Mouse (Mus musculus) lung, postnatal 14 days (tissue): ENCODE data around the gene Tmem269.

Source experiments
- DNase-seq: peaks from one replicate; pipeline ENCODE4 v3.0.0; 2021

Gene Tmem269

GRCm38 (mm10) chr4:119234348-119234747, 16.3 kb upstream of the Tmem269 start:
- DNase-seq: no peak

DNA sequence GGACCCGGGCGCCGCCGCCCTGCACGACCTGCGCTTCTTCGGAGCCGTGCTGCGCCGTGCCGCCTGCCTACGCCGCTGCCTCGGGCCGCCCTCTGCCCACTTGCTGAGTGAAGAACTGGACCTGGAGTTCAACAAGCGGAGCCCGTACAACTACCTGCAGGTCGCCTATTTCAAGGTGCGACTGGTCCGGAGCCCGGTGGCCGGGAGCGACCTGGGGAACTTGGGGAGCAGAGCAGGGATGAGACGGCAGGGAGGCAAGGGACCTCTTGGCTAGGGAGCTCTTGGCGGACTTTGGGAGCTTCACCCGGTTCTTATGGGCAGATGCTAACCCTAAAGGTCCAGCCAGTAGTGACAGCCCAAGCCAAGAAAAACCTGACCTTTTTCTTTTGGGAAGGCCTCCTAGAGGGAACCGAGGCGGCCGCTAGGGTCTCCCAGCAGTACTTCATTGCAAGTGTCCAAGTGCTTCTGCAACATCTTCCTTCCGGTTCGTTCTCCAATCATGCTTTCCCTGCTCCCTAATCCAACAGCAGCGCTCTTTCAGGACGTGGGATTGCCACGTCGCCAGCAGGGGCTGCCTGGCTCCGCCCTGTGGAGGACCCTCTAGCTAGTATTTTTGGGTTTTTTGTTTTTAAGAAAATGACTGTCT, 15.4 kb upstream of the Tmem269 start:
- DNase-seq: peak; percentile 31

GRCm38 (mm10) chr4:119232410-119233255, 14.6 kb upstream of the Tmem269 start, which contains the start of the genes AU022252 and P3h1:
AU022252 (minus strand) TSS chr4:119232712.
P3h1 (plus strand) TSS chr4:119232915.
- peak; percentile 100 for DNase-seq

DNA sequence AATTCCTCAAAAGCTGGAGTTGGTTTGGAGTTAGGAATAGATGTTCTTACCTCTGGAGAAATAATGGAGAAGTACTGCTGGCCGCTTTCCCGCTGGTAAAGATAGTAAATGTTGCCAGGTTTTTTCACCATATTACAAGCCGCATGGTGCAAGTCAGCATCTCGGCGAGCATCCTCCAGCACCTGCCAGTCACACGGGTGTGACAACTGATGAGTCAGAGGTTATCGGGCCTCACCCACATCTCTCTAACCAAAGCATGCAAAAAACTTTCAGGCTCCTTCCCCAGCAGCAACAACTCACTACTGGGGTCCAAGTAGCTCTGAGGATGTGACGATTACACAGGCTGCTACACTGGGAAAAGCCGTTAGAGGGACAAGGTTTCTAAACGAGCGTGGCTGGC, 8.7 kb upstream of the Tmem269 start:
- no peak for DNase-seq

DNA sequence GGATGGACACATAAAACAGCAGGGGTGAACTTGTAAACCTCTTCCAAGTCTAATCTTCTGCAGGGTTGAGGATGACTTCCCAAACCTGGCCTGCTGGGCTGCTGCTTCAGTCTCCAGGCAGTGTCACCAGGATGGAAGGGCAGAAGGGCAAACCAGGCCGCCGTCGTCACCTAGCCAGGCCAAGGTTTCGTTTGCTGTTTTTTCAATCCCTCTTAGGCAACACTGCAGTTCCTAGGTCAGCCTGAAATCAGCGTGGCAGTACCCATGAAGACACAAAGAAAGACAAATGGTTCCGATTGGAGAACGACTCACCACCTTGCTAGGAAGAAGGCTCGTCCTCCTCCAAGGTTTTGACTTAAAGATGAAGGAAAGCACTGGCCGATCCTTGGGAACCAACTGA, 7.7 kb upstream of the Tmem269 start:
- no peak for DNase-seq

DNA sequence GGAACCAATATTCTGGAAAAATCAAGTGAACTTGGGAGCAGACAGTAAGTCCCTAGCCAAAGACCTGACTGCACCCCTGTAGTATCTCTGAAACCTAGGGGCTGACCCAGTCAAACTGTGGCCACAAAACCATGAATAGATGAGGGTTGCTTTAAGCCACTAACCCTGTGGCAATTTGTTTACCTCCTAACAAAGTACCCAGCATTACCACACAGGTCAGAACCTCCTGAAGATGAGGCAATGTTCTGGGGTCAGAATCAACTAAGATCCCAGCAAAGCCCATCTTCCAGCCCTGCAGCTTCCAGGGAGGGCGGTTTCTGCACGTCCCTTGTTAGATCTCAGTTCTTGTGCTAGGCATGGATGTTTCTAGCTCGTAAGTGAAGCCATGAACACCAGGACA, 6.5 kb upstream of the Tmem269 start:
- no peak for DNase-seq

- DNase-seq: peak; percentile 17
Observed at GRCm38 (mm10) chr4:119223696-119224095, 5.7 kb upstream of the Tmem269 start.

DNA sequence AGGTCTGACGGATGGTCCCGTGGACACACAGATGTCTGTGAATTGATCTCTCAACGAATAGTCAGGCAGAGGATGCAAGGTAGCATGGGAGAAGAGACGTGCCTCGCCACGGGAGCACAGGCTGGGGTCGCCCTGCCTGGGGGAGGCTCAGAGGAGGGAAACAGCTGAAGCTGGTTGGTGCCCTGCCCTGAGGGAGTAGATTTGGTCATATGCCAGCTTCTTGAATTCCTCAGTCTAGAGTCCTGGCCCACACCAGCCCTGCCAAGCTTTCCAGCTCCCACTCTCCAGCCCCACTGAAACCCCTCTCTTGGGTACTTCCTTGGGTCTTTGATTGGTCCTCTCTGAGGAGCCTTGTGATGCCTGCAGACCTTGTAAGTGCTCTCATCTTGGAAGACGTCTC, 1.4 kb downstream of the Tmem269 start:
- no peak for DNase-seq

DNA sequence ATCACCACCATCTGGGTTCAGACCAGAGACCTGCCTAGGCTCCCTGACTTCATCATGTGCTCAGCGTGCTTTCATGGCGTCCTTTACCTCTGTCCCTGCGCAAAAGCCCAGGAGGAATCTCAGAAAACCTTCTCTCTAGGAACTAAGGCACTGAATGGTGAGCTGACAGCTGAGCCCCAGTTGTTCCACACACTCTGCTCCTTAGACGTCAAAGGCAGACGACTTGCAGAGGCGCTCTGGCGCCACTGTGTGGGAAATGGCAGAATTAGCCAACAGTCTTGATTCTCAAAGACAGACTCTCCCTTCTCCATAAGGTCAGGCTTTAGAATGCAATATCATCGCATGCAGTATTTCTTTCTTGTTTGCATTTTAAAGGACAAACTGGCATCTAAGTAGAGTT, 13.3 kb downstream of the Tmem269 start:
- peak; percentile 70 for DNase-seq

DNA sequence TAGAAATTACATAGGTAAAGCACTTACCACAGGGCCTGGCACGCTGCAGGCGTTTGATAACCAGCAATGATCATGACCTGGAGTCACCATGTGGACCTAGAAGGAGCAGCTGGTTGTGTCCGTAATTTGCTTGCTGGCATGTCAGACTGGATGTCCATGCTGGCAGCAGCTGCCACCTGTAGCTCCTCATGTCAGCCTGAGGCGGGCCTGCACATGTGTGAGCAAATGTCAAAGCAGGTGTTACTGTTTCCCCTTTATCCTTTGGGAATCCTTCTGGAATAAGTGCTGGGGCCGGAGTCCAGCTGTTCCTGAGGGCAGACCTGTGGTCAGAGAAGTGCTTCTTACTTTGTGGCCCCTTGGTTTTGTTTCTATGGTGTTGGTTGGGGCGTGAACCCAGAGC, 19.9 kb downstream of the Tmem269 start:
- no peak for DNase-seq

GRCm38 (mm10) chr4:119195582-119196320, 22.3 kb downstream of the Tmem269 start:
- DNase-seq: no peak

DNA sequence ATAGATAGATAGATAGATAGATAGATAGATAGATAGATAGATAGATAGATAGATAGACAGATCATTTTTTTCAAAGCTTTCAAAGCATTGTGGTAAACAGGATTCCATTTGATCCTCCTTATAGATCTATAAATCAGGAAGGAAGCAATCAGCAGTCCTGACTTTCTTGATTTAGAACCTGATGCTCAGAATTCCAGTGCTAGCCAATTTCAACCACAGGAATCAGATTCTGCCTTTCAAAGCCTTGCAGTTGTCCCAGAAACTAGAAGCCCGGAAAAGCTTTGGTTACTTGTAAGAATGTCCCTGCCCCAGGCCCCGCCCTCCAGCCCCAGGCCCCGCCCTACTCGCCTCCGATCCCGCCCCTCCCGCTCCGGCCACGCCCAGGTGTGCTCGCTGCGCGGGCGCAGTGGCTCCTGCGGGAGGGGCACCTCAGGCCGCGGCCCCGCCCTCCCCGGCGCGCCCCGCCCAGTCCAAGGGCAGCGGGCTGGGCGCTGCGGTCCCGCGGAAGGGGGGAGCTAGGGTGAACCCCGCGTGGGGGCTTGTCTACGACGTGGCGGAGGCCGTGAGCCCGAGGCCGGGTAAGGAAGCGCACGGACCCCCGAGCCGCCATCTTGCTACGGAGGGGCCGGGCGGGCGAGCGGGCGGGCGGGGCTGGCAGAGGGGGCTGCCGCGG, 23.0 kb downstream of the Tmem269 start, which contains the start of gene Svbp:
Svbp (plus strand) TSS at position 398 of the 673 bp plus-strand sequence.
- peak; percentile 92 for DNase-seq

DNA sequence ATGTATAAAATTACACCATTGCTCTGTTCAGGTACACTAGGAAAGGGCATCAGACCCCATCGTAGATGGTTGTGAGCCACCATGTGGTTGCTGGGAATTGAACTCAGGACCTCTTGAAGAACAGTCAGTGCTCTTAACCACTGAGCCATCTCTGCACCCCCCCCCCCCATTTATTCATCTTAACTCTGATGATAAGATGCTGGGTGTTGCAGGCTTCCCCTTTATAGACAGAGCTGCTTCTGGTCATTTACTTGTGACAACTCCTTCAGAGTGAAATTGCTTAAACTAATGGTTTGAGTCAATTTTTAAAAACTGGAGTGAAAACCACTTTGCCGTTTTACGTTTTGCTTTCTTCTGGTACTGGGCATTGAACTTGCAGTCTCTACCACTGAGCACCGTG, 25.3 kb downstream of the Tmem269 start:
- DNase-seq: no peak

DNA sequence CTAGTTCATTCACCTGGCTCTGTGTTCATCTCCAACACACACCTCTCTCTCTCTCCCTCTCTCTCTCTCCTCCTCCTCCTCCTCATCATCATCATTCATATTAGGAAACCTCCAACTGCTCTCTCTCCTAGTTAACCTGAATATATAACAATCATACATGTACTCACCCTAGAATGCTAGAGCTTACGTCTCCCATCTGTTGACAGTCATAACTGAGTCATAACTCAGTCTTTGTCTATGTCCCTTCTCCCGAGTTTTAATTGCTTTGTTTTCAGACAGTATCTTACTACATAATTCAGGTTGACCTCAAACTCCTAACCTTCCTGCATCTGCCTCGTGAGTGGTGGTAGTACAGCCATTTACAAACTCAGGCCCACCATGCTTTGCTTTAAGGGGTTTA, 26.7 kb downstream of the Tmem269 start:
- DNase-seq: no peak

DNA sequence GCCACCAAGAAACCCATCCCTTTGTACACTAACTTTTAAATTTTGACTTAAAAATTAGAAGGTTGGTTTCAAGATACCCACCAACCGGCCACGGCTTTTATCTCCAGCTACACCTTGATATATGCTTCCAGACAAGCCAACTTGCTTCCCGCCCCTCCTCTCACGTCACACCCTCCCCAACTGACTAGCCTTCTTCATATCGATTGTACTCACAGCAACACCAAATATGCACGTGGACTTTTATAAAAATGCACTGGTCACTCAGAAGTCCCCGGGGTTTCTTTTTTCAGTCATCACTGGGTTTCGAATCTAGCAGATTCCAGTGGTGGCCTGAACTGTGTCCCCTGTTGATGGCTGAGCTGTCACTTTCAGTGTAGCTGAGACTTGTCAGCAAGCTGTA, 27.4 kb downstream of the Tmem269 start:
- no peak for DNase-seq

GRCm38 (mm10) chr4:119189864-119190263, 28.2 kb downstream of the Tmem269 start, which contains the start of gene Ermap:
Ermap (minus strand) TSS chr4:119190011.
- no peak for DNase-seq

GRCm38 (mm10) chr4:119189392-119189791, 28.6 kb downstream of the Tmem269 start:
- no peak for DNase-seq

GRCm38 (mm10) chr4:119188060-119188785, 29.8 kb downstream of the Tmem269 start:
- DNase-seq: no peak

GRCm38 (mm10) chr4:119185771-119186170, 32.2 kb downstream of the Tmem269 start:
- no peak for DNase-seq

DNA sequence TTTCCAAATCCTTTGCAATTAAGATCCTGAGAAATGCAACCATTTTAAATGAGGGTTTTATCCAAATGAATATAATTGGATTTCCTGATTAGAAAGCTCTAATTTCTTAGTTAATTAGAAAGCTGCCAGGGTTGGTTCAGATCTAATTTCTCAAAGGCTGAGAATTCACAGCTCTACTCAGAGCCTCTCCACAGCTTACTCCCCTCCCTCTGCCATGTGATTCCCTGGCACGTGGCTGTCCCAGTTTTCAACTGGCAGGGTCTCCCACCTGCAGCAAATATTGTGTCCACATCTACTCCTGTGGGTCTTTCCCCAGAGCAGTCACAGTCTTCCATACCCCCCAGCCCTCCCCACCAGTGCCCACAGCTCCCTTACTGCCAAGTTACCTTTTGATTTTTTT, 34.5 kb downstream of the Tmem269 start:
- DNase-seq: no peak

GRCm38 (mm10) chr4:119181456-119181855, 36.6 kb downstream of the Tmem269 start:
- no peak for DNase-seq

- no peak for DNase-seq
Observed at GRCm38 (mm10) chr4:119180133-119180707, 37.8 kb downstream of the Tmem269 start.
